Mouse (Mus musculus): Measurements from ENCODE around the gene Bdnf.

- TF ChIP-seq CTCF (IDR thresholded peaks at IDR 0.05; ENCODE audit: low read depth) (no peak), EP300 (optimal IDR thresholded peaks at IDR 0.05) (no peak)
Observed at GRCm38 (mm10) chr2:109709346-109709745, 34.8 kb downstream of the Bdnf start.
